Mouse (Mus musculus): ENCODE results near the gene Ppp4r4.
"Not testable (repeated sequence)": the region's sequence is repeated elsewhere in the genome, so short reads cannot be mapped to it uniquely, and the experiment has no call there.

The Ppp4r4 gene

DNA sequence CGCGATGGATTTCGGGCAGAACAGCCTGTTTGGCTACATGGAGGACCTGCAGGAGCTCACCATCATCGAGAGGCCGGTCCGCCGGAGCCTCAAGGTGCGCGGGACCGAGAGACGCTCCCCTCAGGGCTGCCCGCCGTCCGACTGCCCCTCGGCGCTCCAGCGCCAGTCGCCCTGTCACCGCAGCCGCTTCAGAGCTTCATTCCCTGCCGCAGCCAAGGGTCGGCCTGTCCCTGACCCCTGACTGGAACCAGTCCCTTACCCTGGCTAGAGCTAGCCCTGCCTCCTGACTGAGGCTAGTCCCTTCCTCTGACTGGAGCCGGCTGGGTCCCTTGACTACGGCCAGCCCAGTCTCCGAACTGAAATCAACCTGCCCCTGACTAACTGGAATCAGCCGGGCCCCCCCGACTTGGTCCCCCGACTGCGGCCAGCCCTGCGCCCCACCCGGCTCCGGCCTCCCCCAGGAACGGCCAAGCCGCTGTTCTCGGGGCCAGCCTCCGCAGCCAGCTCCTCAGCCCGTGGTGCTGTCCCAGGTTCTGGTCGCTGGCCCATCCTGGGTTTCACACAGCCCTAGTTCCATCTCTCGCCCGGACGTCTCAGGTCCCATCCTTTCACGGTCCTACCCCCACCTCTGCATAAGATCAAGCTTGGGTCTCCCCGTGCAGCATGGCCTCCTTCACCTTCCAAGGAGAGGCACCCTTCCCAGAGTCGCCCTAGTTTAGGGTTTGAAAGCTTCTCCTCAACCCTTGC is 739 bp downstream of the Ppp4r4 start:
- DNase-seq (ENCODE audit: low spot score in 2 of 2), result peak in 1 of 2 experiments; percentile 31

DNA sequence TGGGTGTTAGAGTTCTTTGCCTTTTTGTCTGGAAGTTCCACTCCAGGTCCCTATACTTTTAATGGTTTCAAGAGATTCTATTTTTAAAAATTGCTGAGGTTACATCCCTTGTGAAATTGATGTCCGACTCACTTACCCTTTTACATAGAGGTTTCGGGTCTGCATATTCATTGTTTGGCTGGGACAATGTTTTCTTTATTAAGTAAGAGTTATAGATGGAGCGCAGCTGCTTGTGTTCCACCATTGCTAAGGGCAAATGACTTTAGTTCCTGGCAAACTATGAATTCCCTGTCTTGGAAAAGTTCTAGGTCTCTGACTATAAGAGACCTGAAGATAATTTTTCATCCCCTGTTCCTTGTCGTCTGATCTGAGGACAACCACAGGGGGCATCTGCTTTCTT is 8.3 kb downstream of the Ppp4r4 start:
- no peak for DNase-seq (ENCODE audit: low spot score in 2 of 2)

DNA sequence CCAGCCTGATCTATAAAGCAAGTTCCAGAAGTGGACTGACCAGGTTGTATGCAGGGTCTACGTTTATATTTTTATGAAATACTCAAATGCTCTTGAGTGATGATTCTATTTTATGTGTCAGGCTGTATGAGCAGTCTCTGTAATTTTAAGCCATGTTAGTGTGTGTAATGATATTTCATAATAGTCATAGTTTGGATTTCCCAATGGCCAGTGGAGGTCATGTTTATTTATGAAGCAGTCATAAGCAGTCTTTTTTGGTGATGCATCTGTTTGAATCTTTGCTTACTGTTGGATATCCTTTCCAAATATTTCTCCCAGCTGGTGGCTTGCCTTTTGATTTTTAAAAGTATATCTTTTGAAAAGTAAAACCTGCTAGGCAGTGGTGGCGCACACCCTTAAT is 11.3 kb downstream of the Ppp4r4 start:
- no peak for DNase-seq (ENCODE audit: low spot score in 2 of 2)

DNA sequence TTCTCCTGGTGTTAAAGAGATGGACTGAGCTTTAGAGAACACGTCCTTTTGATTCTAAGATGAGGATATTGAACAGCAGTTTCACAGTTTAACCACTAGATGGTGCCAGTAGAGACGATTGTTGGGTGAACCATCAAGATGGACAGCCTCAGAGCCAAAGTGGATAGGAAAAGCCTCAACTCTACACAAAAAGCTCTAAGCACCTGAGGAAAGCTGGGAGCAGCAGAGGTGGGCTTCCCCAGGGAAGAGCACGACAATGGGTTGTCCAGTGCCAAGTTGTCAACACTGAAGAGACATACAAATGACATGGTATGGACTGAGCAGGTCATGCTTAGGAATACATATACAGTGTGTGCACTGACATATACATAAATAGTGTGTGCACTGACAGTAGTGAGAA is 12.1 kb downstream of the Ppp4r4 start:
- no peak for DNase-seq (ENCODE audit: low spot score in 2 of 2)

DNA sequence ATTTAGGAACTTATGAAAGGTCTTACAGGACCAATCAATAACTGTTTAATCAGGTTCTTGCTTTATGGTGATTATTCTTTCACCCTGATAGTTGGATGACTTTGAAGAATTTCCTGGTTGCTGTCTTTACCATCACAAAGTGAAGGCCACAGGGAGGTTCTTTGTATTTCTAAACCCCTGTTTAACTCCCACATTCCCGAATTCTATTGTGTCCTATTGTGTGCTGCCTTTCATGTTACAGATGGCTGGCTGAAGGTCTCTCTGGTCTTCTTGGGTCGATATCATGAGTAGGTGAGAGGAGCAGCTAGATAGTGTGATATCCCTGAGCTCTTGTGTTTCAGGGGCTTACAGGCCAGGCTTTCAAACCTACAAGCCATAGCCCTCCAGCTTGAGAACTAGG is 15.4 kb downstream of the Ppp4r4 start:
- no peak for DNase-seq (ENCODE audit: low spot score in 2 of 2)

DNA sequence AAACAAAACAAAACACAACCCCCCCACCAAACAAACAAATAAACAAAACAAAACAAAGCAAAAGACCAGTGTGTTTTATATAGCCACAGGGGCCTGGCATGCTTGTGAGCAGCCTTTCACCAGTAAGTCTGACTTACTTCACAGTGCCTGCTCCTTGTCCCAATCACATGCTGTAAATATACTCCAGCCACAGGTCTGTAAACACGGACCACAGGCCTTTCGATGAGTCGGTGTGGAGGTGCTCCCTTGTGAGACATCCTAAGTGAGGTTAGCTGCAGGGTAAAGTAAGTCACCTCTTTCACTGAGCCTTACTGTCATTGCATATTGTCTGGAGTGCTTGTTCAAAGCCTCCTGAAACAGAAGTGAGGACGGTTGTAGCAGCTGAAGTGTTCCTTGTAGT is 16.4 kb downstream of the Ppp4r4 start:
- no peak for DNase-seq (ENCODE audit: low spot score in 2 of 2)

DNA sequence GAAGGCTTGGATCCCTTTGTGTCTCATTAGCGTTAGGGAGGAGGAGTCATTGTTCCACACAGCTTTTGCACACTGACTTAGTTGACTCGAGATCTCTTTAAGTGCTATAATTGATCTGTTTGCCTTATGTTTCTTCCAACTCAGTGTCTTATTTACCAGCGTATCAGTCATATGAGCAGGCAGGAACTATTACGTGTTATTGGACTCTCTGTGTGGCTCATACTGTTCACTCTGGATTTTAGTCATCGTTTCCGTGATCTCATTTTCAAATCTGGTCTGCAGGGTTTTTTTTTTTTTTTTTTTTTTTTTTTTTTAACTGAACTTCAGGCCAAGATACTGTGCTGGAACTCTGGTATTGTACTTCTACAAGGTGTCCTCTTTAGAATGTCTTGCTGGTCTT is 18.0 kb downstream of the Ppp4r4 start:
- DNase-seq (ENCODE audit: low spot score in 2 of 2), result no peak

DNA sequence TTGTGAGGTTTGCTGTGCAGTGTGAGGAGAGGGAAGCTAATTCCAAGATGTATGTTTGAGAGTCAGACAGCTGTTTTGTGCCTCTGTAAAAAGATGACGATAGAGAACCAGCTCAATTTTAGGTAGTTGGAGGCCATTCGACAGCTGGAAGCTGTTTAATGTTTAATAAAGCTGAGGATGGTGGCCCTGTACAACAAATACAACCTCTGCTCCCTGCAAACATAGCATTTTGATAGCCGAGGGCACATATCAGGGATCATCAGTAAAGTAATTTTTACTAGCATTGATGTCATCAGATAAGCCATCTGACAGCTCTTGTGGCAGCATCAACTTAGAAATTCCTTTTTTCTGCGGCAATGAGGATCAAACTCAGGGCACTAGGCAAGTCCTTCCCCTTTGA is 19.3 kb downstream of the Ppp4r4 start:
- no peak for DNase-seq (ENCODE audit: low spot score in 2 of 2)

DNA sequence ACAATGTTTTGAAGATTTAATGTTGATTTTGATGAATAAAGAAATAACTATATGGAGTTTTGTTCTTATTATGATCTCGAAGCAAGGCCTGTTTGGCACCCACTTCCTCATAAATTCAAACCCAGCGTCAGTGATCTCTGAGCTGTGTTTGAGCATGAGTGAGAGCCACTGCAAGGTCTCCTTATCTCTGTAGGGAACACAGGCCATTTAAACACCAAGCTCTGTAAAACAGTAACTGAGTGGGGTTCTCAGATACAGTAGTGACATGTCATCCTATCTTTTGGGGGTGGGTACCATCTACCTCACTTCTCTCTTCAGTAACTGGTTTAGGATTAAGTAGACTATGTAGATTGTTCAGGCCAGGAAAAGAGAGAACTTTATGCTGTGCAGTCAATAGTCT is 20.4 kb downstream of the Ppp4r4 start:
- DNase-seq (ENCODE audit: low spot score in 2 of 2), result no peak

DNA sequence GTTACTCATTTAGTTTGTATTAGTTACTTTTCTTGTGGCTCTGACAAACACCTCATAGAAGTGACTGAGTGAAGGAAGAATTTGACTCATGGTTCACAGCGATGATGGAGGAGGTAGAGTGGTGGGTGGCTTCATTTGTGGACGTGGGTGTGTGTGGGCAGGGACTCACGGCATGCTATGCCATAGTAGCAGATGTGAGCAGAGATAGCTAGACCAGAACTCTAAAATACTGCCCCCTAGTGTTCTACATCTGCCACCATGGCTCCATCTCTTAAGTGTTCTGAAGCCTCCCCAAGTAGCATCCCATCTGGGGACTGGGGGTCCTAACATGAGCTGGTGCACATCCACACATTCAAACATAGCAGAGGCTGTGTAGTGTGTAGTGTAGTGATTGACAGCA is 21.4 kb downstream of the Ppp4r4 start:
- DNase-seq (ENCODE audit: low spot score in 2 of 2), result no peak

DNA sequence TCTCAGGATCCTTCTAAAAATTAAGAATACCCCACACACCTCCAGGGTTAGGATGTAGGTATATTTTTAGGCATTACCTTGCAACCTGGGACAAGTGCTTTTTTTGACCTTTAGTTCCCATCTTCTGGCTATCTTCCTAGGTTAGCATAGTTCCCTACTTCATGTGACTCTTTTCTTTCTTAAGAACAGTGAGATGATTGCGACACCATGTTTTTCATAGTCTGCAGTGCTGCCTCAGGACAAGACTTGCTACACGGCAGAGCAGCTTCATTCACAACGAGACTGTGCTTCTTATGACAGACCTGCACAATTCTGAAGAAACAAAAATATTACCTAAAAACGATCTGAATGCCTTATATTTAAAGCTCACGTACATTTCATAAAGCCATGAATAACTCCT is 24.8 kb downstream of the Ppp4r4 start:
- DNase-seq (ENCODE audit: low spot score in 2 of 2), result no peak

DNA sequence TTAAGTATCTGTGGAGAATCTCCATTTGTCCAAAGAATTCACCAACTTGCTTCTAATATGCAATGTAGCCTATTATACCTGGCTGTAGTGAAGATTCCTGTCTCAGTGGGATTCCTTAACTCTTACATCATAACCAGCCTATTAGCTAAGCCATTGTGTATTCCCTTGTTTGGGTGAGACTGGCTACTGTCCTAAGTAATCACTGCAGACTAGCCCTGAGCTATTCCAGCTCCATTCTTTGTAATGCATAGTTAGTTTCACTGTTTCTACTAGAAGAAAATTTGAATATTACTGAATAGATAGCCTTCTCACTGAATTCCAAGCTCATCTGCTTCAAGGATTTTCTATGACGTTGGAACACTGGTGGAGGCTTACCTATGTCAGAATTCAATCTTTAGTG is 32.6 kb downstream of the Ppp4r4 start:
- no peak for DNase-seq (ENCODE audit: low spot score in 2 of 2)

DNA sequence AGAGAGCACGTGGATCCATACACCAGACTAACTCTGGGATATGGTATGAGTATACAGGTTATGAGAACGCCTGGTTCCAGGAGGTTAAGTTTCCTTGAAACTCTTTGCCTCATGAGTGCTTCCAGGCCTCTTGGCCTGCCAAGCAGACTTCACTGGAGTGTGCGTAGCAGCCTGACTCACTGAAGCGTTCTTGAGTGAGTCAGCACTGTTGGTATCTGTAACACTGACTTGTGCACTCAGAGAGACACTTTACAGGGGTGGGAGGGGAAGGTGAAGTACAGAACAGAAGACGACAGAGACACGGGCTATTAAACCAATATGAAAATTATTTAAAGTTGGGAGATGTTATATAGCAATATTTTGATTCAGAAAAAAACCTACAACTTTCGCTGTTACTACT is 33.1 kb downstream of the Ppp4r4 start:
- no peak for DNase-seq (ENCODE audit: low spot score in 2 of 2)

DNA sequence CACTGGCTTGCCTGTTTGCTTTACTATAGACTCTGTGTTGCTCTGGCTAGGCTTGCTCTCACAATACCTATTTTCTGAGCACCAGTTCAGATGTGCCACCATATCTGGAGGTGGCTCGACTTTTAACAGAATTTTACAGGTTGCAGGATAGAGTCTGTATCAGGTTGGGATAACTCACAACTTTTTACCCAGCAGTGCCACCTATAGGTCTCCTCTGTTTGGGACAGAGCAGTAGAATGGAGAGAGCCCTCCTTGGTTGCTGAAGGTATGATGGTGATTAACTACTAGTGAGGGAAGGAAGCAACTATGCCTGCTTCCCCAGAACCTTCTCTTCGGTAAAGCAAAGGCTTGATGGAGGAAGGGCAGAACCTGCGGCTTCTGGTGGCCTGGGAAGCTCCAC is 35.0 kb downstream of the Ppp4r4 start:
- peak in 1 of 2 experiments; percentile 27 for DNase-seq (ENCODE audit: low spot score in 2 of 2)

DNA sequence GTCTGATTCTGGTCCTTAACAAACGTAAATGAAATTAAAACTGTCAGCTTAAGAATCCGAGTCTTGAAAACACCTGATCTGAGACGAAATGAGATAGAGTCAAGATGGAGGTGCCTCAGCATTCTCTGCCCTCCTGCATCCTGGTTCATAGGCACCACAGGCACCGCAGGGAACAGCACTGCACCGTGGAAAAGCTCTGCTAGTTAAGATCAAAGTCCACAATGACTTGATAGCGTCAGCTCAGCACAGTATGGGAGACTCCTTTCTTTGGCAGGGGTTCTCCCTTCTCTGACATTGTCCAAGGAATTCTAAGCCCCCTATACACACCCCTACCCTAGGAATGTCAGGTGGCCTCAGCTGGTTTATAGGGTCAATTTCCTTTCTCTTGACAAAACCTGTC is 37.6 kb downstream of the Ppp4r4 start:
- DNase-seq (ENCODE audit: low spot score in 2 of 2), result no peak

DNA sequence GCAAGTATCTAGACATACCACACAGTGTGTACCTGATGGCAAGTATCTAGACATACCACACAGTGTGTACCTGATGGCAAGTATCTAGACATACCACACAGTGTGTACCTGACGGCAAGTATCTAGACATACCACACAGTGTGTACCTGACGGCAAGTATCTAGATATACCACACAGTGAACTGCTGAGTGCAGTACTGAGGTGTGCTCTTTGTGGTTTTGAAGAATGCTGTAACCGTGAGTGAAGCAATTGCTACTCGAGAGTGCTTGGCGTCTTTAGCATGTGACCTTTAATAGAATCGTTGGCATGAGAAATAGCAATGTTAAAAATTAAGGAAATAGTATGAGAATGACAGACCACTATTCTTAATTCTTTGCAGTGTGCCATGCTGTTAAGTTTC is 46.1 kb downstream of the Ppp4r4 start:
- not testable (repeated sequence) for DNase-seq (ENCODE audit: low spot score in 2 of 2)

DNA sequence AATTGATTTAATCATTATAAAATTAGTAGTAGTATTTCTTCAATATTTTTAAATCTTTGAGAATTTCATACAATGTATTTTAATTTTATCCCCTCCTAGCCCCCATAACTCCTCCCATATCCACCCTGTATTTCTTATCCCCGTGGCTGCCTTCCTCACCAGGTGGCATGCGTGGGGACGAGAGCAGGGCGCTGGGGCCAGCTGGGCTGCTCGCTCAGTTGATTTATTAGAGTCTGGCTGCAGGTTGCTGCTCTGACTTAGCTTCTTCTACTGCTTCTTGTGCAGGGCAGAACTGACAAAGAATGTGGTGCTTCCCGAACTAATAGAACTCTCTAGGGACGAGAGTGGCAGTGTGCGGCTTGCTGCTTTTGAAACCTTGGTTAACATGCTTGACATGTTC is 51.7 kb downstream of the Ppp4r4 start:
- no peak for DNase-seq (ENCODE audit: low spot score in 2 of 2)

DNA sequence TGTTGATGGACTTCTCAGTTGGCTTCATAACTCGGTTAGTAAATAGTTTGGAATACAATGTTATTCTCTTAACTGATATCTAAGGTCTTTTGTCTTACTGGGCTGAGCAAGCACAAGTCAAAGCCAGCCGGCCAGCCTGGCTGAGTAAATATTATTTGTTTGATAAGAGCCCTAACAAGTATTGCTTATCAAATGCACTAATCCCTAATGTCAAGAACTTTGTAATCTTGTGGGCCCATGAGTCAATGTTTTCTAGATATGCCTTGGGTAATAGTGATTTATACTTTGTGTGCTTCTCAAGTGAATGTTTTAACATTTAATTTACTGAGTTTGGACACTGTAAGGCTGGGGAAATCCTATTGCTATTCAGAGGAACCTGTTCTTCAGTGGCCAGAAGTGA is 66.3 kb downstream of the Ppp4r4 start:
- DNase-seq (ENCODE audit: low spot score in 2 of 2), result no peak

DNA sequence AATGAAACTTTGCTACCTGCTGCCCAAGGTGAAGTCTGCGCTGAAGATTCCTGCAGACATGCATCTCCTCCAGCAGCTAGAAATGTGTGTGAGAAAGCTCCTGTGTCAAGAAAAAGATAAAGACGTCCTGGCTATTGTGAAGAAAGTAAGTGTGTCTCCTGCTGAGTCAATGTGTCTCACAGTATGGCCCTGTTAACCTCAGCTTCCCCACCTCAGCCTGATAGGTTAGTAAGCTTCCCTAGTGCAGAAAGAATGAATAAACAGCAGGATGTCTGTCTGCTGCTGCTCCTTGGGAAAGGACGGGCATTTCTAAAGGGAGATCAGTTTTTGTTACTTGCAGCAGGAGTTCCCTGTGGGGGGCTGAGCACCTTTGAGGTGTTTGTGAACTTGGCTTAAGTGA is 68.3 kb downstream of the Ppp4r4 start:
- DNase-seq (ENCODE audit: low spot score in 2 of 2), result no peak

DNA sequence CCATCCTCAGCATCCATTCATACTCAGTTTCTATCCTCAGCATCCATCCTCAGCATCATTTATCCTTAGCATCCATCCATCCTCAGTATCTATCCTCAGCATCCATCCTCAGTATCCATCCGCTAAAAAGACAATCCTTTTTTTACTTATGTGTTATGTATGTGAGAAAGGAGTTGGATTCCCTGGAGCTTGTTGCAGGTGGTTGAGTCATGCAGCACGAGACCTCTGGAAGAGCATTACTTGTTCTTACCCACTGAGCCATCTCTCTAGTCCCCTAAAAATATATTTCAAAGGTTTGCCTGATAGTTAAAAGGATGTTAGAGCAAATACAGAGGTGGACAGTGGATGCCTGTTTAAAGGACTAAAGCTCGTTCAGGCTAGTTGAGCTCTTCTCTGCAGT is 69.8 kb downstream of the Ppp4r4 start:
- DNase-seq (ENCODE audit: low spot score in 2 of 2), result no peak

DNA sequence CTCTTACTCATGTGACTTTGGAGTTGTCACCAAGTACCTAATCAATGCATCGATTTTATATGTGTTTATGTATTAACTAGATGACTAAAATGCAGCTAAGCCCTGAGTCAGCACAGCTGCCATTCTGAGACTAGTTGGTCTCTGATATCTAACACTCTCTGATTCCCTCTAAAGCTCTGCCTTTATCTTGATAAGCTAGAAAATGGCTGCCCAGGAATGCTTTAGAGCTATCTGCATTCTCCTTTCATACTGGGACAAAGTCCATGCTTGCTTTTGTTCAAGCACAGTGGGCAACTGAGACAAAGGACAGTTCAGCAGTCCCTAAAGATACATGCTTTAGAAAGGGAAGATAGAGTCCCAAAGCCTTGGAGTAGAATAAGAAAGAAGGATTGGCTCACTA is 83.1 kb downstream of the Ppp4r4 start:
- no peak for DNase-seq (ENCODE audit: low spot score in 2 of 2)

DNA sequence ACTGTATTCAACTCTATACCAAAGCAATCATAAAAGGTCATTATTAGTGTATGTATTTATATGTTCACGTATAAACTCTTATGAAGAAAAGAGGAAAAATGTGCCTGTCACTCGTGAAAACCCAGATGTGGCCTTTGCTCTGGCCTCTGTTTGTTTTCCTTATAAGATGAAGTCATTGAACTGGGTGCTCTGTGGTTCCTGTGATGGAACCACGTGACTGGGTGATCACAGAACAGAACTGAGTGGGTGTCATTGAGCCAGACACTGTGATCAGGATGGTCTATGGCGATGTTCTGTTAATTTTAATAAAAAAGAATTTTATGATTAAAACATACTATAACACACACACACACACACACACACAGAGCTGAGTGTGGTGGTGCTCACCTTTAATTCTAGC is 83.7 kb downstream of the Ppp4r4 start:
- DNase-seq (ENCODE audit: low spot score in 2 of 2), result no peak

DNA sequence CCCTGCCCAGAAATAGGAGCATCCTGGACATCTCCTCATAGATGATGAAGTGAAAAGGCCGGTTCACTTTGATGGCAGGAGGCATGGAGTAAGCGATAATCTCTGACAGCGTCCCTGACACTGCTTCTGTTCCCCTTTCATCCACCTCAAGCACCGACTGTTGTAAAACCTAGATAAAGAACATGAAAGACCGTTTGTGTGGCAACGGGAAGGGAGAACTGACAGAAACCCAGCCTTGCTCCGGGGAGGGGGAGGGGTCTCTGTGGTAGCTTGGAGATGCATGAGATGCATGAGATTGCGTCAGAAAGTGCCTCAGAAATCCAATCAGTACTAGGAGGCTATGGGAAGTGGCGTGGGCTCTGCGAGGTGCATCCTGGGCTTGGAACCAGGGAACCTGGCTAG is 84.8 kb downstream of the Ppp4r4 start:
- DNase-seq (ENCODE audit: low spot score in 2 of 2), result no peak

DNA sequence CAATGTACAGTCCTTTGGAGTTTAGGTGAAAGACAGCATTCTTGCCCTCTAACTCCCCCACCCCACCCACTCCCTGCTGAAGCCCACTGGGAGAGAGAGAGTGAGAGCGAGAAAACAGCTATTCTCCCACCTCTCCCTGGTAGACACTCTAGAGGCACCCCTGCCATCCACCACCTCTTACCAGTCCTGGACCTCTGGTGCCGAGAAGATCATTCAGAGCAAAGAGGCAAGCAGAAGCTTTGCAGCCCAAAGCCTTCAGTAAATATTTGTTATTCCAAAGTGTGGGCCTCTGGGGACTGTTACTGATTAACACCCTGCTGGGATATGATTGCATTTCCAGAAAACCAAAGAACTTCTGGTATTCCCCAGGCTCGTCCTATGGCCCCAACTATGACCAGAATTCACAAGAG is 99.1 kb downstream of the Ppp4r4 start, which contains the start of gene Serpina10:
TSS of gene Serpina10 (minus strand) at position 242 of the 410 bp plus-strand sequence.
- no peak for DNase-seq (ENCODE audit: low spot score in 2 of 2)

Measured in right cerebral cortex, postnatal 10 days (tissue).